Mouse (Mus musculus) embryo, embryonic 11 days (tissue): ENCODE results near the gene Cspg4.
"Not testable (repeated sequence)": the region's sequence is repeated elsewhere in the genome, so short reads cannot be mapped to it uniquely, and the experiment has no call there.

Experiments
- DNase-seq: peaks from one replicate; pipeline ENCODE4 v3.0.0-alpha.2; 2015

Gene Cspg4

DNA sequence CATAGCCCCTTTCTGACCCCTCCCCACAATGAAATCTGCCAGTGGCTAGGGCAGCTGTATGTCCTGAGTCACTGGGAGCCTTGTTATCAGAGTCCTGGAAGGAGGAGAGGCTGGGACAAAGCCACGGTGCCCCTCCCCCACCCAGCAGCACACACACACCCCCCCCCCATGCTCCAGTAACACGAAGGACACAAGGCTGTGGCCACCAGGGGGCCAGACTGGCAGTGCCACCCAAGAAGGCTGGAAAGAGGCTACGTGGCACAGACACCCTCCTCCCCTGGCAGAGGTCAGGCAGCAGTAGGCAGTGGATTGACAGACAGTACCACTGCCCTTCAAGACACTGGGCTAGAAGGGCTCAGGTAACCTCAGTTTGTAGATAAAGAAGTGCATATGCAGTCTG lies 29.2 kb downstream of the Cspg4 start:
- peak; percentile 46 for DNase-seq

- no peak for DNase-seq
Measured at GRCm38 (mm10) chr9:56896779-56897178, 31.9 kb downstream of the Cspg4 start.

- DNase-seq, result no peak
Measured at GRCm38 (mm10) chr9:56899409-56899808, 34.6 kb downstream of the Cspg4 start.

GRCm38 (mm10) chr9:56900060-56900459 lies 35.2 kb downstream of the Cspg4 start:
- no peak for DNase-seq

DNA sequence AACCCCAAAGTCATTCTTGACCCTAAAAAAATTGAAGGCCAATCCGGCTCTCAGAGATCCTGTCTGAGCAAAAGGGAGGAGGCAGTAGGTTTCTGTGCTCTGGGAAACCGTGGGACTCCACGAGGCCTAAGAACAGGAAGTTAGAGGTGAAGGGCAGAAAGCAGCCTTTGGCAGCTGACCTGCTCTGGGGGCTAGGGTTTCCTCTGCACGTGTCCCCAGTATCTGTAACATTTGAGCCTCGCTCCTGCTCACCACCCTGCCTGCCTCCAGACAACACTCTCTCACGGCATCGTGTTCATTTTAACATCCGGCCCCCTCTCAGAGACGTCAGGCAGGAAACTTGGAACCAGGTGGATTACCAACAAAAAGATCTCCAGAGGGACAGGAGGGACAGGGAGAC lies 35.7 kb downstream of the Cspg4 start:
- DNase-seq, result no peak

GRCm38 (mm10) chr9:56901187-56901586 lies 36.4 kb downstream of the Cspg4 start:
- no peak for DNase-seq

GRCm38 (mm10) chr9:56903662-56904061 lies 38.8 kb downstream of the Cspg4 start:
- no peak for DNase-seq

DNA sequence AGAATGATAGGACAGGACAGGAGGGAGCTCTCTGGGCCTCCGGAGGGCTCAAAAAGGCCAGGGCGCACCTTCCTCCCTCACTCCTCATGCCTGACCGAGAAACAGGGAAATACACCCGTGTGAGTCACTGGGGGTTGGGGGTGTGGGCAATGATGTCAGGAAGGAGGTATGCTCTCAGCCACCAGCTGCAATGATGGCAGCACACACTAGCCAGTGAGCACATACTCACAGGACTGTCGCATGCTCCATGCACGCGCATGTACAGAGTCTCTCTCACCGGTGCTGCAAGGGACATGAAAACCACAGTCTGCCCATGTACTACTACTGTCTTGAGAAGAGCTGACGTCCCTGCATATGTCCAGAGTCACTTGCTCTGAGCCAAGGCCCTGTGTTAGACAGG lies 42.7 kb downstream of the Cspg4 start:
- DNase-seq, result no peak

DNA sequence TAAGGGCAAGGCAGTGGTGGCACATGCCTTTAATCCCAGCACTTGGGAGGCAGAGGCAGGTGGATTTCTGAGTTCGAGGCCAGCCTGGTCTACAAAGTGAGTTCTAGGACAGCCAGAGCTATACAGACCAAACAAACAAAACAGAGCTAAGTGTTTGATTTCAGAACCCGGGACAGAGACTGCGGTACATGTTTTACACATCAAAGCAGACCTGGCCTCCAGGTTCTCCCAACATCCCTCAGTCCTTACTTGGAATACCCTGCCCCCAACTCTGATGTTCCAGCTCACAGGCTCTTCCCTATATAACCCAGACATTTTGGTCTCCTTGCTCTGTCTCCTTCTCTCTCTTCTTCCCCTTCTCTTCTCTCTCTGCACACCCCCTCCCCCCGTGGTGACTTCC lies 45.2 kb downstream of the Cspg4 start:
- DNase-seq, result not testable (repeated sequence)

- DNase-seq, result no peak
Measured at GRCm38 (mm10) chr9:56911017-56911416, 46.2 kb downstream of the Cspg4 start.

GRCm38 (mm10) chr9:56913991-56914390 lies 49.2 kb downstream of the Cspg4 start:
- no peak for DNase-seq

GRCm38 (mm10) chr9:56915116-56915515 lies 50.3 kb downstream of the Cspg4 start:
- DNase-seq, result no peak

GRCm38 (mm10) chr9:56915695-56916410 lies 51.0 kb downstream of the Cspg4 start:
- no peak for DNase-seq

DNA sequence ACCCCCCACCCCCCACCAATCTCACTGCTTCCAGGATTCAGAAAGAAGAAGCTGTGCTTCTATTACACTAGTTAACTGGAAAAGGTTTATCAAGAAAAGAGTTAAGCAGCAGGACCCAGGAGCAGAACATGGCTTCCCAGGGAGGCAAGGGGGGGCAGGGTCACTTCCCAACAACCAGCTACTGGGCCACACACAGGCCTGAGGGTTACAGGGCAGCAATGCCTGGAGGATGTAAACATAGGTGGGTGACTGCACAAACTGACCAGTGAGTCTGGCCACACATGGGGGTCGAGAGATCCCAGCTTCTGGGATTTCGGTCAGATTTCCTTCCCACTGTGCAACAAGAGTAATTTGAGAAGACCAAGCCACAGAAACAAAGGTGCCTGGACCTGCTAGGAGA lies 52.3 kb downstream of the Cspg4 start:
- DNase-seq, result no peak

DNA sequence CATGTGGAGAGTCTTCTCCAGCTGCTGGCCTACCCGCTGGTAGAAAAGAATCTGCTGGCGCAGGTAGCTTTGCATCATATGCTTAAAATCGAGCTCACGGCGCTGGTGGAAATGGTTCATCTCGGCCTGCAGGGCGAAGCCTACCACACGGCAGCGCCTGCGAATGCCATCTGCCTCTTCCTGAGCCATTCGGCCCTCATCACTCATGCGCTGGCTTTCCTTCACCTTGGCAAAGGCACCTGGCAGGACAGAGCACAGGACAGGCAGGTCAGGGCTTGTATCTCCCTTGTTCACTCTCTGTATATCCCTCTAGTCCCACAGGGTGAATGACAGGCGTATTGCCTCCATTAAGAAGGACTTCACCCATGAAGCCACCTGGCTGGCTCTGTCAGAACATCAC lies 53.6 kb downstream of the Cspg4 start:
- no peak for DNase-seq

DNA sequence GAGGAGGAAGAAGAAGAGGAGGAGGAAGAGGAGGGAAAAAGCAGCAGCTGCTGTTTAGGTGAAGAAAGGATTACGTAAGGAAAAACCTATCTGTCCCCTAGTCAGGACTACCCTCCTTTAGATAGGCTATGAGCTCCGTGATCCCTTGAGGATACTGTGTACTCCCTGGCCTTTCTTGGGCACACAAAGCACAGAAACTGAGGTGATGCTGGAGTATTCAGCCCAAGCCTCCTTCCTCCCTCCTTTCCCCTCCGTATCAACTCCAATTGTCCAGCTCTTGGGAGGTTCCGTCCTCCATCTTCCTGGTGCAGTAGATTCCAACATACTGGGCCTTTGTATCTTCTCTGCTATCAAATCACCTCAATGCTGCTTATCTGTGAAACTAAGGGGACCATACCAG lies 57.9 kb downstream of the Cspg4 start:
- DNase-seq, result no peak

DNA sequence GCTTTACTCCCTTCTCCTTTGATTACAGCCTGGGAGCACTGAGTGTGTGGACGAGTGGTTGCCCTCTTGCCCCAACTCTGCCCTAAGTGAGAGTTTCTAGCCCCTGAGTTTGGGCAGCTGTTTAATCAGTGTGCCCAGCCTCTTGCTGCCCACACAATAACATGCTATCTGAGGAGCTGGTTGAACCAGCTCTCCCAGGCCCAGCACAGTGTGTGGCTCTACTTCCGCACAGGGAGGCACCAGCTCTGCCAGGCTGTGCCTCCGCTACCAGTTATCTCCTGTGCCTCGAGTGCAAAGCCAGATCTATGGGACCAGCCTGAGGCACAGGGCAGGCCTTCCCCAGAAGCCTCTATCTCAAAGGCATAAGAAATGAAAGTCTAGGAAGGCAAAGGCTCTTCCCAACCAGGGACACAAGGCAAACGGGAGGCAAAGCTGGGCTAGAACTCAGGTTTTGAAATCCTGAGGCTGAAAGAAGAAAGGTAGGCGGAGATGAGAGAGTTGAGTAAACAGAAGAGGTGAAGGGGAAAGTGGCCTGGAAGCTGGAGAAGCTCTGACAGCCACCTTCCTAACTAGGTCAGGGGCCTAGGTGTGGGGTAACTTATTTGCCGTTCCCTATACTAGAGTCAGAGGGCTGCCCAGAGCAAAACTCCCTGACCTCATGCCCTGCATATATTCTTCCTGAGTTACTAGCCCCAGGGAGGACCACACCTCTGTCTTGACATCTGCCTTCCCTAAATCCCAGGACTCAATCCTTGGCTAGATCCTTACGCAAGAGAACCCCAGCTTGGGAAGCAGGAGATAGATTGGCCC lies 59.2 kb downstream of the Cspg4 start:
- no peak for DNase-seq

- peak; percentile 56 for DNase-seq
Measured at GRCm38 (mm10) chr9:56924651-56925027, 59.8 kb downstream of the Cspg4 start.

DNA sequence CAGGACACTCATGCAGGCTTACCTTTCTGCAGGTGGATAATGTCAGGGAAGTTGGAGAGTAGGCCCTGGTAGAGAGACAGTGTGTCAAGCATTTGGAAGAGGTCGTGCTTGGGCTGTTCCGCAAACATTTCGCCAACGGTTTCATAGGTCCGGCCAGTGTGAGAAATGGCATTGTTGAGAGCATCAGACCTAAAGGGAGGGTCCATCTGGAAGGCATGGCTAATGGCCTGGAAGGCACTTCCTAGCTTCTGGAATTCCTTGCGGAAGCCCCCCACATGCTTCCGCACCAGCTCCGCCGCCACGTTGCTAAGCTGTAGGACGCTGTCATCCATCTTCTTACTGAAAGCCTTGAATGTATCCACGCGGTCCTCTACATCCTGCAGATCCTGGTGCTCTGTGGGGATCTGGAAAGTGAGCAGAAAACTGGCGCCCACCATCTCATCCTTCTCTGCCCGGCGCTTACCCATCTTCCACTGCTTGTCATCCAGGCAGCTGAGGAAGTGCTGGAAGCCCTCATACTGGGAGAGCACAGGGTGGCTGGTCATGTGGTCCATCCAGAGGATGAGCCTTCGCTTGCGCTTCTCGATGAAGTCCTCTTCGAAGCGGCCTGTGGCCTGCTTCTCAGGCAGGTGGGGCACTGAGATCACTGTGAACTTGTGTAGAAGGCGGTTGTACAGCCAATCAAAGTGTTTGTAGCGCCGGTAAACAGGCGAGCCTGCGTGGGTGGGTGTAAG lies 60.6 kb downstream of the Cspg4 start:
- DNase-seq, result no peak

GRCm38 (mm10) chr9:56926025-56926360 lies 61.2 kb downstream of the Cspg4 start:
- no peak for DNase-seq

DNA sequence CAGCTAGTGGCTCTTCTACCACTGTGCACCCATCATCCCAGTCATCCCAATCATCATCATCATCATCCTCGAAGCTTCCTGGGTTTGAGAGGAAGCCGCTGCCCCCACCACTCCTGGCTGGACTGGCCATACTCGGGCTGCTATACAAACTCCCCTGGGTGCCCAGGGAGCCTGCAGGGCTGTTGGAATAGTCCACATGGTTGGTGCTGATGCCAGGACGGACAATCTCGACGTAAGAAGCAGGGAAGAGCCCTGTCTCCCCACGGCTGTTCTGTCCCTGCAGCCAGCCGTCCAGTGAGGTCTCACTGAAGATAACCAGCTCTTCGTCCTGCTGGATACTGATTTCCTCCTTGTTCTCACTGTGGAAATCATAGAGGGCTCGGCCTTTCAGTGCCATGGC lies 61.6 kb downstream of the Cspg4 start:
- no peak for DNase-seq

- peak; percentile 62 for DNase-seq
Measured at GRCm38 (mm10) chr9:56927191-56928012, 62.6 kb downstream of the Cspg4 start.
